Mouse (Mus musculus) MEL-GATA-1-ER (cell line): ENCODE measurements at regions not wholly inside any gene's neighbourhood (a gene's known extent, or its start where the extent isn't known, plus 50 kb on each side); places are given as distances from the start of the nearest gene placed in this dataset.

Source experiments
- DNase-seq: peaks from one replicate; pipeline ENCODE4 v3.0.0-alpha.2; 2012; ENCODE audit warnings: low read depth; ENCODE audit errors: extremely low read depth

GRCm38 (mm10) chr10:21828432-21829061, 53.4 kb upstream of the Sgk1 start:
- DNase-seq: no peak

- DNase-seq: no peak
These were observed 52.8 kb upstream of the Sgk1 start for GRCm38 (mm10) chr10:21829062-21829731.

- no peak for DNase-seq
These were observed 50.8 kb upstream of the Sgk1 start for GRCm38 (mm10) chr10:21831002-21831696.
